Mouse (Mus musculus): ENCODE results near the gene Dedd.

The Dedd gene

DNA sequence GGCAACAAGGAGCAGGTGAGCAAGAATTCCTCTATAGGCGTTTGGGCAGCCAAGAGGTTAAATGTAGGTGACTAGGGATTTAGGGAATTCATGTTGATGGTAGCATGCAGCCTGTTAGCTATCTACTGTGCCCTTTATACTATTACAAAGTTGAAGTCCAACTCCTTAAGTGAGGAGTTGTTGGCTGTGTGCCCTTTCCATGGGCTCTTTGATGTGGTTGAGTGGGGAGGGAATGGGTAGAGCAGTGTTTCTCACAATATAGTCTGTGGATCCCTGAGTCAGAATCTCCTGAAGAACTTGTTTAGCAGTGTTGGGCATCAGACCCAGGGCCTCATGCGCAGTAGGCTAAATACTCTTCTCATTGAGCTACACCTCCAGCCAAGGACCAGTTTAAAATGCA is 27.9 kb downstream of the Dedd start:
- no peak for ATAC-seq (ENCODE audit: insufficient number of reproducible peaks, low FRiP score, low TSS enrichment)

DNA sequence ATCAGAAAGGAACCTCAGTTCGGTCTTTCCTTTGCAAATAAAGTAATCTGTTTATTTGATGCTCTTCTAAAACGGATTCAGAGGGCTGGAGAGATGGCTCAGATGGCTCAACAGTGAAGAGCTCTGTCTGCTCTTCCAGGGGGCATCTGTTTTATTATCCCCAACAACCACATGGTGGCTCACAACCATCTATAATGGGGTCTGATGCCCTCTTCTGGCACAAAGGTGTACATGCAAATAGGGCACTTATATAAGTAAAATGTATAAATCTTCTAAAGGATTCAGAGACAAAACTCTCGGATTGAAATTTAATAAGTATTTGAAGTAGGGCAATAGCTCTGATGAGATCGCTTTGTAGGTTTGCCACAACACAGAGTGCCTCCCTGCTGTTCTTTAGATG is 29.5 kb downstream of the Dedd start:
- ATAC-seq (ENCODE audit: insufficient number of reproducible peaks, low FRiP score, low TSS enrichment) = no peak

DNA sequence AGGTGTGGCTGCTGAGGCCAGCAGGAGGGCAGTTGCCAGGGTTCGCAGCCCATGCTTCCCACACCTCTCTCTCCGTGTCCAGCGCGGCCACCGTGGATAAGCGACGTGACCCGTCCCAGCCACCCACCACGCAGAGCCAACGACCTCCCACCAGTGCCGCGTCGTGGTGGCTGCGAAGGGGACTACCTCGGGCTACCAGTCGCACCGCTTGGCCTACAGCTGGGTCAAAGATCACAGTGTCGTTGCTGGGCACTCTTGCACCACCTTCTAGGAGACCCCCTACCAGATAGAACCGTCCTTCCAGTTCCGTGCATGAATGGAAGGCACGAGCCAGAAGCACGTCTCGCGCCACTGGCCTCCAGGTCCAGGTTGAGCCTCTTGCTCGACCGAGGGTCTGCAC is 31.3 kb downstream of the Dedd start:
- ATAC-seq (ENCODE audit: insufficient number of reproducible peaks, low FRiP score, low TSS enrichment) = peak; percentile 7

- peak; percentile 89 for ATAC-seq (ENCODE audit: insufficient number of reproducible peaks, low FRiP score, low TSS enrichment)
Observed at GRCm38 (mm10) chr1:171360656-171361055, 31.7 kb downstream of the Dedd start, which contains the start of gene Klhdc9. Gene Klhdc9, minus strand, starts transcription at chr1:171360798.

DNA sequence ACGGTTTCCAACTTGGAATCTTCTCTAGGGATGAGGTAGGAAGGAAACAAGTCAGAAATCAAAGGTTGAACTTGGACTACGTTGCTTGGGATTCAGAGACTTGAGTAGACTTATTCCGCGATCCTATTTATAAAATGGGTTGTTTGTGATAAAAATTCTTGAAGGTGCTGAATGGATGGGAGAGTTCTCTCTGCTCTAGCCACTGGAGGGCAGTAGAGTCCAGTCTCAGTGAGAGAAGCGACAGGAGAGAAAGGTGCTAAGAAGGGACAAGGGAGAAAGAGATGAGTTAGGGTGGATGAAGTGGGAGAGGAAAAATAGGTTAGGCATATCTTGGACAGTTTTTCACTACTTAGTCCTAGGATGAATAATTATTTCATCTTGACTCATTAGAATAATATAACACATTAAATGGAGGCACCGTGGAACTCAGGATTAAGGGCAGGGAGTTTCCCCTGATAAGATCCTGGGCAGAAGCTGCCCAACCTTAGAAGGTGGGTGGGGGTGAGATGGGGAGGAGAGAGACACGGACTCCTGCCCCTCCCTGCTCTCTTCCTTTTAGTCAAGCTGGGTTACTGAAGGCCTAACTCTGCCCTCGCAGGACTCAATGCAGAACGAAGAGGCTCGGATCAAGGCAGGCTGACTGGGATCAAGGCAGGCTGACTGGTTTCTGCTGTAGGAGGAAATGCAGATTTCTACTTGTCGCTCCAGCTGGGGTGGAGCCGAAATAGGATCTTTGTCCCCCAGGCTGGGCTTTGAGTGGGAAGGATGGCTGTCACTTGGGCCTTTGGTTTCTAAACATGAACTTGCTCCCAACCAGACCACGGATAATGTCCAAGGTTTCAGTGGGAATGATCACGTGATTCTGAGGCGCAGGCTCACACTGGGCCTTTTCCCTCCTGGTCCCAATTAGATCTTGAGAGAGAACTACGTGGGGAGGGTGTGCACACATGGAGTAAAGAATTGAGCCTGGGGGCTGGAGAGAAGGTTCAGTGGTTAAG is 32.5 kb downstream of the Dedd start:
- ATAC-seq (ENCODE audit: insufficient number of reproducible peaks, low FRiP score, low TSS enrichment) = peak; percentile 71

- ATAC-seq (ENCODE audit: insufficient number of reproducible peaks, low FRiP score, low TSS enrichment) = no peak
Observed at GRCm38 (mm10) chr1:171365934-171366333, 37.0 kb downstream of the Dedd start.

- no peak for ATAC-seq (ENCODE audit: insufficient number of reproducible peaks, low FRiP score, low TSS enrichment)
Observed at GRCm38 (mm10) chr1:171369845-171370556, 41.1 kb downstream of the Dedd start, which contains the start of gene Nectin4. Gene Nectin4, plus strand, starts transcription at chr1:171370099.

GRCm38 (mm10) chr1:171372880-171373279 is 43.9 kb downstream of the Dedd start:
- ATAC-seq (ENCODE audit: insufficient number of reproducible peaks, low FRiP score, low TSS enrichment) = no peak

DNA sequence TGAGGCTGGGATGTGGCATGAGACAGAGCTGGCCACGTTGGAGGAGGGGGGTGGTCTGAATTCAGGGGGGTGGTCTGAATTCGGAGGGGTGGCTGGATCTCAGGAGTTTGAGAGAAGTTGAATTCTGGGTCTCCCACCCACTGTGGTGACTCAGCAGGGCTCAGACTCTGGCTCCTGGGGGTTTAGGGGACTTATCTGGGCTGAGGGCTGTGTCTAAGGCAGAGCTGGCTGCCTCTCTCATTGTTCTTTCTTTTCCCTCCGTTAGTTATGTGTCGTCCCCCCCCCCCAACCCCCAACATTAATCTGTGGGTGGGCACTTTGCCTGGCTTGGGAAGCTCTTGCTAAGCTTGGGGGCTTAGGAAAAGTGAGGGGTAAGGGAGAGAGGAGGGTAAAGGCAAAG is 45.0 kb downstream of the Dedd start:
- ATAC-seq (ENCODE audit: insufficient number of reproducible peaks, low FRiP score, low TSS enrichment) = no peak

DNA sequence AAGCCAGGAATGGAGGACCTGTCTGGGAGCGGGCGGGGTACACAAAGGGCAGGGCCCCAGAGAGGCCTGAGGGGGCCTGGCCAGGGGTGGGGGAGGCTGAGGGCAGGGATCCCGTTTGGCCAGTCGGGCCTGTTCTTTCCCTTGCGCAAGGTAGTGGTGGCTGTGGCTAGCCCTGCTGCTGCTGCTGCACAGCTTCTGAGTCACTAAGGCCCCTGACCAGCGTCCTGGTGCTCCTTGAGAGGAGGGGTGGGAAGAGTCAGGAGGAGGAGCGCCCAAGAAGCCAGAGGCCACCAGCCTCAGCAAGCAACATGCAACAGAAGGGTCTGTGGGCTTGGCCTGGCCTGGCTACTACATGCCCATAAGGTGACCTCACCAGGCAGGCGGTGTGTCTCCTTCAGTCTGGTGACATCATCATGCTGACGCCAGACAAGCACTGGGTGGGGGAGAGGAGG is 46.7 kb downstream of the Dedd start:
- ATAC-seq (ENCODE audit: insufficient number of reproducible peaks, low FRiP score, low TSS enrichment) = no peak

DNA sequence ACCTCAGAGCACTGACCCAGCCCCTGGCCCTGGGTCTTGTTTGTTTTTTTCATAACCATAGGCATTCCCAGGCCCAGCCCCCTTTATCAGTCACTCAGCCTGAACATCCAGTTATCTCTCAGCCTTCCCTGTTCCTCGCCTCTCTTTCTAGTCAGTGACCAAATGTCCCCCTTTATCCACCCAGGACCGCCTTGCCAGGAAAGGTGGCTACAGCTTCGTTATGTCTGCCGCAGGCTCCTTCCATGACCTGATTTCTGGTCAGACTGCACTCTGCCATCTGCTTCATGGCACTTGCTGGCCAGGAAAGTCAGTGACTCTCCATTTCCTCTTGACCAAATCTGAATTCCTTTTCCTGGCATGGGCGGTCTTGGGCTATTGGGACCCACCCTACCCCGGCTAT is 49.4 kb downstream of the Dedd start:
- ATAC-seq (ENCODE audit: insufficient number of reproducible peaks, low FRiP score, low TSS enrichment) = peak; percentile 62

- peak; percentile 84 for ATAC-seq (ENCODE audit: insufficient number of reproducible peaks, low FRiP score, low TSS enrichment)
Observed at GRCm38 (mm10) chr1:171379935-171380599, 51.1 kb downstream of the Dedd start.

DNA sequence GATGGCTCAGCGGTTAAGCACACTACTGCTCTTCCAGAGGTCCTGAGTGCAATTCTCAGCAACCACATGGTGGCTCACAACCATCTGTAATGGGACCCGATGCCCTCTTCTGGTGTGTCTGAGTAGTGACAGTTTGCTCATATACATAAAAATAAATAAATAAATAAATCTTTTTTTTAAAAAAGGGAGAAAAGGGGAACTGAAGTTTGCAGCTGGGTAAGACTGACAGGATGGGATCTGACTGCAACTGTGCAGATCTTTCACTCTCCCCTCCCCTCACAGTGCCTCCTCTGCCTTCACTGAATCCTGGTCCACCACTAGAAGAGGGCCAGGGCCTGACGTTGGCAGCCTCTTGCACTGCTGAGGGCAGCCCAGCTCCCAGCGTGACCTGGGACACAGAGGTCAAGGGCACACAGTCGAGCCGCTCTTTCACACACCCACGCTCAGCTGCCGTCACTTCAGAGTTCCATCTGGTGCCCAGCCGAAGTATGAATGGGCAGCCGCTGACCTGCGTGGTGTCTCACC is 53.2 kb downstream of the Dedd start:
- ATAC-seq (ENCODE audit: insufficient number of reproducible peaks, low FRiP score, low TSS enrichment) = no peak

DNA sequence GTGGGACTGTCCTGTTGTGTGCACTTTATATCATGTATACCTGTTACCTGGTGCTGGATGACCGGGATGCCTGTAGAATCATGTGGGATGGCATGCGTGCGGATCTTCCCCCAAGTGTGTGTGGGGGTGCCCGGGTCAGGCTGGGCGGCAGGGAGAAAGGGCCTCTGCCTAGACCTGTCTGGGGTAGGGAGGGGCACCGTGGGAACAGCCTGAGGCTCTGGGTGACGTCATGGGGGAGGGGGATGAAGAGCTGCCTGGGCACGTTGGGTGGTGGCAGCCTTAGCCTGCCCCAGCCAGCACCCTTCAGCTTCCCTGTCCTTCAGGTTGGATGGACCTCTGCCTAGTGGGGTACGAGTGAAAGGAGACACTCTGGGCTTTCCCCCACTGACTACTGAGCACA is 55.4 kb downstream of the Dedd start:
- no peak for ATAC-seq (ENCODE audit: insufficient number of reproducible peaks, low FRiP score, low TSS enrichment)

GRCm38 (mm10) chr1:171385171-171385570 is 56.2 kb downstream of the Dedd start:
- no peak for ATAC-seq (ENCODE audit: insufficient number of reproducible peaks, low FRiP score, low TSS enrichment)

GRCm38 (mm10) chr1:171387099-171387498 is 58.2 kb downstream of the Dedd start:
- ATAC-seq (ENCODE audit: insufficient number of reproducible peaks, low FRiP score, low TSS enrichment) = no peak

DNA sequence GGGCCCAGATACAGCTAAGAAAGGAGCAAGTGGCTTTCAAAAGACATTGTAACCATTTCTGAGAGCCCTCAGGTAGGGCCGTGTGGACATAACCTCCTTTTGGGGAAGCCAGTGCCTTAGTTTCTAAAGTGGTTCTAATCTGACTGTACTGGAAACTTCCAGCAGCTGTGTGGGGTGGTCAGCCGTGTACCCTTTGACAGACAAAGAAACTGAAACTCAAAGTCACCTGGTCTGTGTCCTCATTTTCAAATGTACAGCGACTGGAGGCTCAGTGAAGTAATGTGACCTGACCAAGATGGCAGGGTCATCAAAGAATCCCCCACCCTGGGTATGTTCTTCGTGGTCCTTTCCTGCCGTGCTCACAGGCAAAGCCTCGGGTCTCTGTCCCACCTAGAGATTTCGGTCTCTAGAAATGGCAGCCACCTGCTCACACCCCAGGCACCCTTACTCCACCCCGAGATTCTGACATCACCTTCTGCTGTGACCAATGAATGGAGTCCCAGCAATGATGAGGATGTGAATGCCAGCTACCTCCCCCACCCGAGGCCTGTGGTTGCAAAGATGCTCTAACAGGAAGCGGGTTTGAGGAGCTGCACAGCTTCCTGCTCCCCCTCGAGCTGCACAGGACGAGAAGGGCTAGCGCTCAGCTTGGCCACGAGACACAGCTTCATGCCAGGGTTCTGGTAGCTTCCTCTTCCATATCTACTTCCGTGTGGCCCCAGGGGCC is 59.6 kb downstream of the Dedd start, which contains the start of gene Arhgap30:
Gene Arhgap30 (plus strand): TSS at position 579 of the 727 bp plus-strand sequence.
- ATAC-seq (ENCODE audit: insufficient number of reproducible peaks, low FRiP score, low TSS enrichment) = no peak

DNA sequence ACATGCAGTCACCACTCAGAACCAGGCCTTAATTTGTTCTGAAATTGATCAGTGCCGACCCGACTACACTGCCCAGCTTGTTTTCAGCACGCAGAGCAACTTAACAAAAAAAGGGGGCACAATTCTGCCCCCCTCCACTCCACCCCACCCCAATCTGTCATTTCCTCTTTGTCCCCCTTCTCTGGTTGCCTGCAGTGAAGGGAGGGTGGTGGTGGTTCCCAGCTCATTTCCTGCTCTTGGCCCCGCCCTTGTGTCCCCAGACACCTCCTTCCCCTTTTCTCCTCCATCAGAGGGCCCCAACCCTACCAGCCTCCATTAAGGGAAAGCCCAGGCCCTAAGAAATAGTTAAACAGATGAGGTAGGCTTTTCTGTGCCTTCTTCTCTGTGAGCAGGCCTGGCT is 61.2 kb downstream of the Dedd start:
- no peak for ATAC-seq (ENCODE audit: insufficient number of reproducible peaks, low FRiP score, low TSS enrichment)
